Mouse (Mus musculus) olfactory bulb, adult 2 months (tissue): ENCODE results near the gene Fsd1.

Experiments
- CTCF ChIP-seq: fragments of 200-500 bp; IDR thresholded peaks from 2 replicates; pipeline ENCODE4 v1.5.1; 2012; ENCODE audit warnings: low read depth, mild to moderate bottlenecking, low read length, moderate library complexity; ENCODE audit not compliant: insufficient read depth
- POLR2A ChIP-seq: fragments of 200-500 bp; IDR thresholded peaks from 2 replicates; pipeline ENCODE4 v1.6.1; 2012; ENCODE audit warnings: mild to moderate bottlenecking, low read depth, low read length, moderate library complexity; ENCODE audit not compliant: insufficient read depth

GRCm38 (mm10) chr17:55956591-55956990, 29.7 kb upstream of the Fsd1 start:
- TF ChIP-seq CTCF: no peak
- TF ChIP-seq POLR2A: no peak
